Mouse (Mus musculus): Measurements from ENCODE around the gene Ppox. TPM values are rescaled to one million over a fixed set of nuclear protein-coding genes. Genes with fewer than 3 reads are reported as not detected.
"Not testable (repeated sequence)": the region's sequence is repeated elsewhere in the genome, so short reads cannot be mapped to it uniquely, and the experiment has no call there.

Ppox gene
- polyA plus RNA-seq (2012; ENCODE audit: insufficient read depth, insufficient read length, missing spikeins) = 12.3 and 15.2 TPM in 2 replicates

GRCm38 (mm10) chr1:171280916-171281527, at the start of gene Ppox:
TSS of gene Ppox (minus strand) at chr1:171281186.
- peak within 1 kb of the TSS; percentile 69 for H3K27ac ChIP-seq (replicated peaks; ENCODE audit: low read depth, low read length)
- H3K4me3 ChIP-seq (ENCODE audit: insufficient read depth, low read depth, low read length) = peak within 1 kb of the TSS; percentile 83
- peaks cover 5% of the 10 kb centered on the region for H3K4me1 ChIP-seq (ENCODE audit: control insufficient read depth, insufficient read depth, insufficient read length, low read length)

- Histone ChIP-seq H3K27ac (replicated peaks; ENCODE audit: low read depth, low read length) (peak overlapping the region; percentile 69), H3K4me3 (ENCODE audit: insufficient read depth, low read depth, low read length) (peak overlapping the region; percentile 87), H3K4me1 (ENCODE audit: control insufficient read depth, insufficient read depth, insufficient read length, low read length) (no peaks in the 10 kb centered on the region; the same call in 1 of the 2 replicates)
Measured at GRCm38 (mm10) chr1:171330216-171330560, 49.2 kb upstream of the Ppox start.

- Histone ChIP-seq H3K4me1 (ENCODE audit: control insufficient read depth, insufficient read depth, insufficient read length, low read length) (no peaks in the 10 kb centered on the region; the same call in 1 of the 2 replicates), H3K27ac (replicated peaks; ENCODE audit: low read depth, low read length) (peak overlapping the region; percentile 98), H3K4me3 (ENCODE audit: insufficient read depth, low read depth, low read length) (peak overlapping the region; percentile 87)
Measured at GRCm38 (mm10) chr1:171329433-171330215, 48.6 kb upstream of the Ppox start.

GRCm38 (mm10) chr1:171328839-171329432, 48.0 kb upstream of the Ppox start, which contains the start of gene Dedd:
TSS of gene Dedd (plus strand) at chr1:171329145.
- H3K4me1 ChIP-seq (ENCODE audit: control insufficient read depth, insufficient read depth, insufficient read length, low read length) = no peaks in the 10 kb centered on the region; the same call in 1 of the 2 replicates
- peak within 1 kb of the TSS; percentile 87 for H3K4me3 ChIP-seq (ENCODE audit: insufficient read depth, low read depth, low read length)
- H3K27ac ChIP-seq (replicated peaks; ENCODE audit: low read depth, low read length) = peak within 1 kb of the TSS; percentile 98

GRCm38 (mm10) chr1:171328244-171328643, 47.3 kb upstream of the Ppox start:
- Histone ChIP-seq H3K4me3 (ENCODE audit: insufficient read depth, low read depth, low read length) (peak overlapping the region; percentile 87), H3K4me1 (ENCODE audit: control insufficient read depth, insufficient read depth, insufficient read length, low read length) (no peaks in the 10 kb centered on the region; the same call in 1 of the 2 replicates), H3K27ac (replicated peaks; ENCODE audit: low read depth, low read length) (peak overlapping the region; percentile 98)

- H3K4me1 ChIP-seq (ENCODE audit: control insufficient read depth, insufficient read depth, insufficient read length, low read length); H3K27ac ChIP-seq (replicated peaks; ENCODE audit: low read depth, low read length); H3K4me3 ChIP-seq (ENCODE audit: insufficient read depth, low read depth, low read length): not testable (repeated sequence)
Measured at GRCm38 (mm10) chr1:171326588-171326987, 45.6 kb upstream of the Ppox start.

GRCm38 (mm10) chr1:171325571-171325970, 44.6 kb upstream of the Ppox start:
- H3K4me3 ChIP-seq (ENCODE audit: insufficient read depth, low read depth, low read length) = no peak overlapping the region
- H3K4me1 ChIP-seq (ENCODE audit: control insufficient read depth, insufficient read depth, insufficient read length, low read length) = no peaks in the 10 kb centered on the region; the same call in 1 of the 2 replicates
- H3K27ac ChIP-seq (replicated peaks; ENCODE audit: low read depth, low read length) = no peak overlapping the region

GRCm38 (mm10) chr1:171322012-171322411, 41.0 kb upstream of the Ppox start:
- no peaks in the 10 kb centered on the region for H3K4me1 ChIP-seq (ENCODE audit: control insufficient read depth, insufficient read depth, insufficient read length, low read length)
- no peak overlapping the region for H3K4me3 ChIP-seq (ENCODE audit: insufficient read depth, low read depth, low read length)
- H3K27ac ChIP-seq (replicated peaks; ENCODE audit: low read depth, low read length) = no peak overlapping the region

- Histone ChIP-seq H3K27ac (replicated peaks; ENCODE audit: low read depth, low read length) (no peak overlapping the region), H3K4me3 (ENCODE audit: insufficient read depth, low read depth, low read length) (no peak overlapping the region), H3K4me1 (ENCODE audit: control insufficient read depth, insufficient read depth, insufficient read length, low read length) (no peaks in the 10 kb centered on the region)
Measured at GRCm38 (mm10) chr1:171321415-171321814, 40.4 kb upstream of the Ppox start.

- Histone ChIP-seq H3K4me1 (ENCODE audit: control insufficient read depth, insufficient read depth, insufficient read length, low read length) (no peaks in the 10 kb centered on the region), H3K27ac (replicated peaks; ENCODE audit: low read depth, low read length) (no peak overlapping the region), H3K4me3 (ENCODE audit: insufficient read depth, low read depth, low read length) (no peak overlapping the region)
Measured at GRCm38 (mm10) chr1:171320151-171320550, 39.2 kb upstream of the Ppox start.

GRCm38 (mm10) chr1:171319748-171320147, 38.8 kb upstream of the Ppox start:
- no peak overlapping the region for H3K4me3 ChIP-seq (ENCODE audit: insufficient read depth, low read depth, low read length)
- no peak overlapping the region for H3K27ac ChIP-seq (replicated peaks; ENCODE audit: low read depth, low read length)
- H3K4me1 ChIP-seq (ENCODE audit: control insufficient read depth, insufficient read depth, insufficient read length, low read length) = no peaks in the 10 kb centered on the region

- Histone ChIP-seq H3K27ac (replicated peaks; ENCODE audit: low read depth, low read length) (no peak overlapping the region), H3K4me3 (ENCODE audit: insufficient read depth, low read depth, low read length) (no peak overlapping the region), H3K4me1 (ENCODE audit: control insufficient read depth, insufficient read depth, insufficient read length, low read length) (no peaks in the 10 kb centered on the region)
Measured at GRCm38 (mm10) chr1:171309321-171309720, 28.3 kb upstream of the Ppox start.

GRCm38 (mm10) chr1:171306157-171306556, 25.2 kb upstream of the Ppox start:
- not testable (repeated sequence) for H3K4me1 ChIP-seq (ENCODE audit: control insufficient read depth, insufficient read depth, insufficient read length, low read length); H3K27ac ChIP-seq (replicated peaks; ENCODE audit: low read depth, low read length); H3K4me3 ChIP-seq (ENCODE audit: insufficient read depth, low read depth, low read length)

- H3K4me1 ChIP-seq (ENCODE audit: control insufficient read depth, insufficient read depth, insufficient read length, low read length) = 0 out of 2 replicates have a peak, but pooled peaks cover 3% of the 10 kb centered on the region
- no peak overlapping the region for H3K27ac ChIP-seq (replicated peaks; ENCODE audit: low read depth, low read length)
- H3K4me3 ChIP-seq (ENCODE audit: insufficient read depth, low read depth, low read length) = no peak overlapping the region
Measured at GRCm38 (mm10) chr1:171298226-171298625, 17.2 kb upstream of the Ppox start.

- Histone ChIP-seq H3K4me1 (ENCODE audit: control insufficient read depth, insufficient read depth, insufficient read length, low read length) (0 out of 2 replicates have a peak, but pooled peaks cover 5% of the 10 kb centered on the region), H3K27ac (replicated peaks; ENCODE audit: low read depth, low read length) (peak overlapping the region; percentile 98), H3K4me3 (ENCODE audit: insufficient read depth, low read depth, low read length) (peak overlapping the region; percentile 93)
Measured at GRCm38 (mm10) chr1:171295063-171295402, 14.0 kb upstream of the Ppox start.
